Mouse (Mus musculus) midbrain, embryonic 16.5 days (tissue): Measurements from ENCODE around the gene Iqcf6. TPM values are rescaled to one million over a fixed set of nuclear protein-coding genes. Genes with fewer than 3 reads are reported as not detected.
"Not testable (repeated sequence)": the region's sequence is repeated elsewhere in the genome, so short reads cannot be mapped to it uniquely, and the experiment has no call there.

ENCODE experiments used
- ATAC-seq: fragments of 200-750 bp; cut with Nextera tagmentation; 2 replicates; pipeline ENCODE4 v1.8.0; 2017; ENCODE audit warnings: moderate TSS enrichment
- H3K27ac ChIP-seq: fragments of 300-500 bp; sonication (generic); 2 replicates; pipeline ENCODE4 v1.5.1; 2014; ENCODE audit warnings: mild to moderate bottlenecking, low read length, mixed read lengths
- H3K27me3 ChIP-seq: fragments of 300-500 bp; sonication (generic); 2 replicates; pipeline ENCODE4 v1.6.1; 2014; ENCODE audit warnings: low read depth, low read length, mixed read lengths; ENCODE audit not compliant: control insufficient read depth, insufficient read depth
- H3K36me3 ChIP-seq: fragments of 300-500 bp; sonication (generic); 2 replicates; pipeline ENCODE4 v1.6.1; 2014; ENCODE audit warnings: mild to moderate bottlenecking, low read length, moderate library complexity, mixed read lengths; ENCODE audit not compliant: control insufficient read depth, insufficient read depth
- H3K4me1 ChIP-seq: fragments of 300-500 bp; sonication (generic); 2 replicates; pipeline ENCODE4 v1.6.1; 2014; ENCODE audit warnings: mild to moderate bottlenecking, low read length, mixed read lengths; ENCODE audit not compliant: control insufficient read depth, insufficient read depth
- H3K4me2 ChIP-seq: fragments of 300-500 bp; sonication (generic); 2 replicates; pipeline ENCODE4 v1.6.1; 2014; ENCODE audit warnings: mild to moderate bottlenecking, low read length, mixed read lengths
- H3K4me3 ChIP-seq: fragments of 300-500 bp; sonication (generic); 2 replicates; pipeline ENCODE4 v1.5.1; 2014; ENCODE audit warnings: low read depth, mild to moderate bottlenecking, low read length, moderate library complexity, mixed read lengths
- H3K9ac ChIP-seq: fragments of 300-500 bp; sonication (generic); 2 replicates; pipeline ENCODE4 v1.6.1; 2014; ENCODE audit warnings: low read depth, low read length, mixed read lengths
- H3K9me3 ChIP-seq: fragments of 300-500 bp; sonication (generic); replicated peaks from 2 replicates; pipeline ENCODE4 v1.6.1; 2014; ENCODE audit warnings: mild to moderate bottlenecking, low read length, mixed read lengths; ENCODE audit not compliant: control insufficient read depth, poor library complexity, severe bottlenecking
- WGBS: fragments of 180-500 bp; shearing (Covaris S2); extraction: QIAGEN DNeasy Blood & Tissue Kit; methylation state at CpG from one replicate; pipeline ENCODE4 v1.1.7; 2014; 5-methylcytosine and 5-hydroxymethylcytosine counted together
- polyA plus RNA-seq: library from polyadenylated mRNA; unstranded; fragments of >200 nt; fragmentation: Nextera tagmentation; extraction: Ambion mirVana; gene quantifications from 2 replicates; pipeline ENCODE4 v1.2.1, GENCODE M21; 2015

The Iqcf6 gene
- polyA plus RNA-seq, 1 experiment from 2014 or later: not detected

- no peak overlapping the region for H3K4me3 ChIP-seq
- H3K4me1 ChIP-seq: no peaks in the 10 kb centered on the region
- H3K9ac ChIP-seq: no peak overlapping the region
- H3K4me2 ChIP-seq: no peak overlapping the region
- peaks cover 3% of the 10 kb centered on the region; the same call in 1 of the 2 replicates for H3K9me3 ChIP-seq
- WGBS: 45% methylated on average over 3 of the region's 3 CpGs
- ATAC-seq: no peak
- H3K36me3 ChIP-seq: no peaks in the 10 kb centered on the region
- H3K27ac ChIP-seq: no peak overlapping the region
- H3K27me3 ChIP-seq: no peaks in the 10 kb centered on the region
Measured at GRCm38 (mm10) chr9:106614616-106615015, 11.8 kb upstream of the Iqcf6 start.

GRCm38 (mm10) chr9:106616306-106616705 is 10.1 kb upstream of the Iqcf6 start:
- H3K4me2 ChIP-seq: no peak overlapping the region
- no peak for ATAC-seq
- H3K9ac ChIP-seq: no peak overlapping the region
- H3K9me3 ChIP-seq: peaks cover 4% of the 10 kb centered on the region; the same call in 1 of the 2 replicates
- no peaks in the 10 kb centered on the region for H3K4me1 ChIP-seq
- no peak overlapping the region for H3K4me3 ChIP-seq
- H3K36me3 ChIP-seq: no peaks in the 10 kb centered on the region
- no peaks in the 10 kb centered on the region for H3K27me3 ChIP-seq
- WGBS: 90% methylated on average over 9 of the region's 9 CpGs
- no peak overlapping the region for H3K27ac ChIP-seq

GRCm38 (mm10) chr9:106617496-106617895 is 8.9 kb upstream of the Iqcf6 start:
- 87% methylated on average over 3 of the region's 3 CpGs for WGBS
- Histone ChIP-seq H3K4me3 (no peak overlapping the region), H3K9me3 (peaks cover 4% of the 10 kb centered on the region; the same call in 1 of the 2 replicates), H3K27ac (no peak overlapping the region), H3K4me1 (no peaks in the 10 kb centered on the region), H3K27me3 (no peaks in the 10 kb centered on the region), H3K9ac (no peak overlapping the region), H3K36me3 (no peaks in the 10 kb centered on the region), H3K4me2 (no peak overlapping the region)
- no peak for ATAC-seq

GRCm38 (mm10) chr9:106627796-106628195 is 1.4 kb downstream of the Iqcf6 start:
- H3K4me2 ChIP-seq, H3K27me3 ChIP-seq, H3K9ac ChIP-seq, H3K4me3 ChIP-seq, ATAC-seq, H3K9me3 ChIP-seq, H3K27ac ChIP-seq, H3K36me3 ChIP-seq, H3K4me1 ChIP-seq: not testable (repeated sequence)
- WGBS: 22% methylated on average over 8 of the region's 8 CpGs

- ATAC-seq: no peak
- 60% methylated on average over 5 of the region's 5 CpGs for WGBS
Measured at GRCm38 (mm10) chr9:106632185-106632584, 5.8 kb downstream of the Iqcf6 start.

GRCm38 (mm10) chr9:106638154-106638553 is 11.8 kb downstream of the Iqcf6 start:
- H3K9me3 ChIP-seq: no peaks in the 10 kb centered on the region
- ATAC-seq: no peak
- H3K4me2 ChIP-seq: no peak overlapping the region
- H3K4me3 ChIP-seq: no peak overlapping the region
- no peaks in the 10 kb centered on the region for H3K27me3 ChIP-seq
- WGBS: 95% methylated on average over 8 of the region's 8 CpGs
- H3K36me3 ChIP-seq: no peaks in the 10 kb centered on the region
- H3K9ac ChIP-seq: no peak overlapping the region
- H3K4me1 ChIP-seq: no peaks in the 10 kb centered on the region
- H3K27ac ChIP-seq: no peak overlapping the region

More at GRCm38 (mm10) chr9:106632185-106632584, 5.8 kb downstream of the Iqcf6 start:
- Histone ChIP-seq H3K9me3 (no peaks in the 10 kb centered on the region), H3K36me3 (no peaks in the 10 kb centered on the region), H3K4me3 (no peak overlapping the region), H3K27ac (no peak overlapping the region), H3K4me2 (no peak overlapping the region), H3K9ac (no peak overlapping the region), H3K27me3 (no peaks in the 10 kb centered on the region), H3K4me1 (no peaks in the 10 kb centered on the region)

- H3K4me3 ChIP-seq: no peak overlapping the region
- WGBS: 44% methylated on average over 5 of the region's 5 CpGs
Measured at GRCm38 (mm10) chr9:106641346-106641745, 15.0 kb downstream of the Iqcf6 start.

GRCm38 (mm10) chr9:106643128-106643527 is 16.7 kb downstream of the Iqcf6 start:
- Histone ChIP-seq H3K9ac (no peak overlapping the region), H3K27ac (no peak overlapping the region), H3K4me3 (no peak overlapping the region), H3K4me1 (no peaks in the 10 kb centered on the region), H3K4me2 (no peak overlapping the region), H3K36me3 (peaks cover 6% of the 10 kb centered on the region), H3K27me3 (no peaks in the 10 kb centered on the region), H3K9me3 (no peaks in the 10 kb centered on the region)
- ATAC-seq: no peak
- whole genome bisulfite sequencing: 31% methylated on average over 7 of the region's 7 CpGs

More at GRCm38 (mm10) chr9:106641346-106641745, 15.0 kb downstream of the Iqcf6 start:
- no peak overlapping the region for H3K27ac ChIP-seq
- H3K27me3 ChIP-seq: no peaks in the 10 kb centered on the region
- H3K4me1 ChIP-seq: no peaks in the 10 kb centered on the region
- H3K36me3 ChIP-seq: no peaks in the 10 kb centered on the region; the same call in 1 of the 2 replicates
- H3K9me3 ChIP-seq: no peaks in the 10 kb centered on the region
- H3K9ac ChIP-seq: no peak overlapping the region
- H3K4me2 ChIP-seq: no peak overlapping the region
- no peak for ATAC-seq

GRCm38 (mm10) chr9:106643787-106644186 is 17.4 kb downstream of the Iqcf6 start:
- Histone ChIP-seq H3K9ac (no peak overlapping the region), H3K4me2 (no peak overlapping the region), H3K9me3 (no peaks in the 10 kb centered on the region), H3K4me1 (no peaks in the 10 kb centered on the region), H3K27me3 (no peaks in the 10 kb centered on the region), H3K4me3 (no peak overlapping the region), H3K27ac (no peak overlapping the region), H3K36me3 (peaks cover 6% of the 10 kb centered on the region)
- ATAC-seq: no peak
- 76% methylated on average over 6 of the region's 6 CpGs for WGBS
